Mouse (Mus musculus): ENCODE results near the gene Fes.

DNA sequence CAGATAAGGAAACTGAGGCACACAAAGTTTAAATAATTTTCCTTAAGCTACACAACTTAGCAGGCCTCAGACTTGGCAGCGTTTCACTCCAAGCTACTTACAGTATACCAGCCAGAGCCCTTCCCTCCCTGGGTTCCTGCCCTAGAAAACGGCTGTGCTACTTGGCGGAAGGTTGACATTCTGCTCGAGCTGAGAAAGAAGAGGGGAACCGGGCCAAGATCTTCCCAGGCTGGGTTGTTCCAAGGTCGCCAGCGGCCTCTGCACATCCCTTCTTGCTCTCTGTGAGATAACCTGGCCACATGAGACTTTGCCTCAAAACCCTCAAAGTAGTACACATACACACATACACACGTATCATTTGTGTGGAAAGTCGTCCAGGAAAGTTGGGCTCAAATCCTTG, 15.8 kb upstream of the Fes start:
- no peak for TF ChIP-seq CTCF (IDR thresholded peaks at IDR 0.05 in 2 of 3, conservative IDR thresholded peaks at IDR 0.05 in 1 of 3; ENCODE audit: control insufficient read depth in 1 of 3, insufficient read depth in 1 of 3, low read depth in 2 of 3, low read length in 3 of 3, poor library complexity in 1 of 3, severe bottlenecking in 1 of 3)
- TF ChIP-seq EP300 (IDR thresholded peaks at IDR 0.05; ENCODE audit: low read depth in 1 of 2, low read length in 2 of 2): no peak; a peak in 1 of 4 replicates
- TF ChIP-seq POLR2AphosphoS5 (IDR thresholded peaks at IDR 0.05; ENCODE audit: borderline replicate concordance, low read depth, low read length): no peak
- TF ChIP-seq POLR2A (IDR thresholded peaks at IDR 0.05; ENCODE audit: control insufficient read depth in 1 of 2, insufficient read depth in 1 of 2, low read depth in 1 of 2, low read length in 2 of 2, poor library complexity in 1 of 2): no peak
- TF ChIP-seq ETS1 (IDR thresholded peaks at IDR 0.05; ENCODE audit: low read depth, low read length): no peak
- no peak for TF ChIP-seq HCFC1 (IDR thresholded peaks at IDR 0.05; ENCODE audit: low read depth, low read length)
- TF ChIP-seq ZC3H11A (IDR thresholded peaks at IDR 0.05; ENCODE audit: low read depth, low read length): no peak

All from MEL (cell line).